Mouse (Mus musculus): Measurements from ENCODE around the gene Sh2d2a.

GRCm38 (mm10) chr3:87885281-87886003 lies 38.9 kb downstream of the Sh2d2a start, which contains the start of gene Prcc:
- TF ChIP-seq CHD1 (IDR thresholded peaks at IDR 0.05; ENCODE audit: low read depth, low read length) (no peak), NELFE (IDR thresholded peaks at IDR 0.05; ENCODE audit: low read depth, low read length) (0 out of 2 replicates have a peak, but pooled peaks have one; percentile 42), HCFC1 (IDR thresholded peaks at IDR 0.05; ENCODE audit: low read depth, low read length) (peak; percentile 98), CTCF (IDR thresholded peaks at IDR 0.05 in 2 of 3, conservative IDR thresholded peaks at IDR 0.05 in 1 of 3; ENCODE audit: control insufficient read depth in 1 of 3, insufficient read depth in 1 of 3, low read depth in 2 of 3, low read length in 3 of 3, poor library complexity in 1 of 3, severe bottlenecking in 1 of 3) (no peak), TCF12 (IDR thresholded peaks at IDR 0.05; ENCODE audit: low read depth, low read length) (peak; percentile 57; the same call in 1 of the 2 replicates), JUND (IDR thresholded peaks at IDR 0.05; ENCODE audit: low read depth, low read length) (no peak), GATA1 (IDR thresholded peaks at IDR 0.05; ENCODE audit: low read depth, low read length) (no peak)

Data from MEL (cell line).